Mouse (Mus musculus): ENCODE data around the gene Narf.

Gene Narf

GRCm38 (mm10) chr11:121237345-121238128 is 484 bp downstream of the Narf start:
- DNase-seq = peak; percentile 75

DNA sequence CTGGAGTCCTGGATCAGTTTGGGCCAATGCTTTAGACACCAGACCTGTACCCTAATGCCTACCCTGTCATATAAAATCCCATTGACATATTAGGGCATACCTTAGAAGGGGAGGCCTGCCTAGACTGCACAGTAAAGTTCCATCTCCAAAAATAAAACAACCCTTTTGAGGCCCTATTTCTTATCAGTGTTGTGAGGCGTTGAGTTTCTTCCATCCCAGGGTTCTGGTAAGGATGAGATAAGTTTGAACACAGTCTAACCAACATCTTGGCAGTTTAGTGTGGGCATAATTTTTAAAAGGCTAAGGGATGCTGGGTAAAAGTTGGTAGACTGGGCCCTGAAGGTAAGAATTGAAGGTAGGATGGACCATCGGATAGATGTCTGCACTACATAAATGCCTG is 2.6 kb downstream of the Narf start:
- no peak for DNase-seq

DNA sequence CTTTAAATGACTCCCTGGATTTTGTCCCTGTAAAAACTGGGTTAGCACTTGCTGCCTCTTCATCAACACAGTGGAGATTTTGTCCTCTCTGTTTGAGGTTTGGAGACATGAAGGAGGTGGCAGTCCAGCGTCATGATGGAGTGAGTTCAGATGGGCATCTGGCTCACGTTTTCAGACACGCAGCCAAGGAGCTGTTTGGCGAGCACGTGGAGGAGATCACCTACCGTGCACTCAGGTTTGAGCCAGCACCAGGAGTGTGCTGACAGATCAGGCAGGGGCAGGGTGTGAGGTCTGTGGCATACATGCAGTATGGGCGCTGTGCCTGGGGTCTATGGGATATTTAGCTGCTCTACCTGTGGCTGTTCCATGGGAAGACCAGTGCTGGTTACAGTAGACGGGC is 13.1 kb downstream of the Narf start:
- no peak for DNase-seq

GRCm38 (mm10) chr11:121259160-121260100 is 22.4 kb downstream of the Narf start, which contains the start of gene Foxk2:
Gene Foxk2 (plus strand): TSS chr11:121259990.
- DNase-seq = peak; percentile 87

- DNase-seq = peak; percentile 51
These were observed 23.3 kb downstream of the Narf start for GRCm38 (mm10) chr11:121260211-121260906.

DNA sequence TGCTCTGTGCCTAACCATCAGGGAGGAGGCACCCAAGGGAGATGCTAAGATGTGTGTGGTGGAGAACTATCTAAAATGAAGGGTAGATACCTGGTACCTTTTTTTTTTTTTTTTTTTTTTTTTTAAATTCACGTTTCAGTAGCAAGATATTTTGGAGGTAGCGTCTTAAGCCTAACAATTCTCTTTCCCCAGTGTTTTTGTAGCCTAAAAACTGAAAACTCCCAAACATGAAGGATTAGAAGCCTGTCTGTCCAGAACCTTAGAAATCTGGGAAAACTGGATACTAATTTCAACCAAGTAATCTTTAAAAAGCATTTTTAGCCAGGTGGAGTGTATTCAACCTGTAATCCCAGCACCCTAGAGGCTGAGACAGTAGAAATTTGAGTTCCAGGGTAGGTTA is 24.0 kb downstream of the Narf start:
- DNase-seq = no peak

- DNase-seq = no peak
These were observed 40.5 kb downstream of the Narf start for GRCm38 (mm10) chr11:121277516-121277915.

DNA sequence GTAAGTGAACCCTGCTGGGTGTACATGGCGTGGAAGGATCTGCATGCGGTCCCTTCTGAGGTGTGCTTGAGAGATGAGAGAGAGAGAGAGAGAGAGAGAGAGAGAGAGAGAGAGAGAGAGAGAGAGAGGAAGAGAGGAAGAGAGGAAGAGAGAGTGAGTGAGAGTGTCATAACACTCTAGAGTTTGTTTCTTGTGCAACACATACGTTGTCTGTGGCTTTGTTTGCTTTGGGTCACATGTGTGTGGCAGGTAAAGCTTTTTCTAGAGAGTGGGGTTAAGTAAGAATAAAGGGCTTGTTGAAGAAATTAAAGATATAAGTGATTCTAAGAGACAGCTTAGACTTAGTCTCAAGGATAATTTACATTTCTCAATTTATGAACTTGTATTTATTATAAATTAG is 41.0 kb downstream of the Narf start:
- DNase-seq = no peak

DNA sequence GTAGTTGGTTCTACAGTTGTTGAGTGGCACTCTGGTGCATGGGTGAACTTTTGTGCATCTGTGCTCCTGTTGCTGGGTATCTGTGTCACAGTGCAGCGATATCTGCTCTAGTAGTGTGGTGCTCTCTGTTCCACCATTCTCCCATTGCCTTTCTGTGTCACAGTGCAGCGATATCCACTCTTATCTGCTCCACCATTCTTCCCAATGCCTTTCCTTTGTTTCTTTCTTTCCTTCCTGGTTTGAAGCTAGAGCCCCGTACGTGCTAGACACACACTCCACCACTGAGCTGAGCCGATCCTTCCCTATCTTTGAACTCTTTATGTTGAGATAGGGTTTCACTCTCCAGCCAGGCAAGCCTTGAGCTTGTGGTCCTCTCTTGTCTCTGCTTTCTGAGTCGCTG is 45.9 kb downstream of the Narf start:
- no peak for DNase-seq

DNA sequence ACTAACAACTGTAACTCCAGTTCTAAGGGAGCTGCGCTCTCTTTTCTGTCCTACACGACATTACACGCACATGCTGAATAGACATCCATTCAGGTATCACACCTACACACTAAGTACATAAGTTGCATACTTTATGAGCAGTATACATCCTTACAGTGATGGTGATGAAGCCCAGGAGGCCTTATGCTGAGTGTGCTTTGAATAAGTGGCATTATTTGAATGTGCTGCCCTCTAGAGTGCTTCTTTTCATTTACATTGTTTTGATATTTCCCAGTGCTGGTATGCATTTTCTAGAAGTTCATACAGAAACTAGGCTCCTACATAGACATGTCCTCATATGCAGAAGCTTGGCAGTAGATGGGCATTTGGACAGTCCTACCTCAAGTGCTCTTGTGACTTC is 52.8 kb downstream of the Narf start:
- no peak for DNase-seq

DNA sequence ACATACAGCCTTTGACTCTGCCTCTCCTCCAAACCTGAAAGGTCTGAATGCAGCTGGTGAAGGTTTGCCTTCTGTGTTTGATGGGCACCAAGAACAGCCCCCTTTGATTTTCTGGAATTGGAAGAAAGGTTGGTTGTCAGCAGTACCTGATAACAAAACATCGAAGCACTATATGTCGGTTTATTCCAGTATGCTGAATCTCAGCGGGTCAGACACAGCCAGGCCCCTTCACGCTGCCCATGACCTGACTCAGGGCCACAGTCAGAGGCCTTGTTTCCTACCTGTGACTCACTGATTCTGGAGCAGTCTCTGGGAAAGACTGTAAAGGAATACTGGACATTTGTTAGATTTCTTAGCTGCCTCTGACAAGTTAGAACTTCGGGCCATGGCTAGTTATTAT is 57.7 kb downstream of the Narf start:
- no peak for DNase-seq

DNA sequence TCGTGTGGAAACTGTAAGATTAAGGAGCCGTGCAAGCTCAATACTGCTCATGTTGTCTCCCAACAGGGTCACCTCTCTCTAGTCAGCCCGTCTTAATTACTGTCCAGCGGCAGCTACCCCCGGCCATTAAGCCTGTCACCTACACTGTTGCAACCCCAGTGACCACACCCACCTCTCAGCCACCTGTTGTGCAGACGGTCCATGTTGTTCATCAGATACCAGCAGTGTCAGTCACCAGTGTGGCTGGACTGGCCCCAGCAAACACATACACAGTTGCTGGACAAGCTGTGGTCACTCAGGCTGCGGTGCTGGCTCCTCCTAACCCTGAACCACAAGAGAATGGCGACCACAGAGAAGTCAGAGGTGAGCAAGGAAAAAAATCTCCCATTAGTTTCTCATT is 61.4 kb downstream of the Narf start:
- DNase-seq = no peak

DNA sequence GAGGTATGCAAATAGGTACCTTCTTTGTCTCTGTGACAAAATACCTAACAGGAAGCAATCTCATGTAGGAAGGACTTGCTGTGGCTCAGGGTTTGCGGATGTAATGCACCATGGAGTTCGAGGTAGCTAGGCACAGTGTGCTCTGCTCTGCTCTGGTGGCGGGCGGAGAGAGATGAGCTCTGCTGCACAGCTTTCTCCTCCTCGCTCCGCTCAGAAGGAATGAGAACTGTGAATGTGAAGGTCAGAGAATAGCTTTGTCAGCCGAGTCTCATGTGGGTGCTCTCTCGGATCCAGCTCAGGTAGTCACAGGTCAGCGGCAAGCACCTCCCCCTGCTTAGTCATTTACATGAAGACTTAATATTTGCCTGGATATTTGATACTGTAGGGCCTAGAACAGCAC is 63.2 kb downstream of the Narf start:
- no peak for DNase-seq

GRCm38 (mm10) chr11:121305371-121305770 is 68.3 kb downstream of the Narf start:
- DNase-seq = no peak

All from cerebellum, adult 9-10 months (tissue).